Mouse (Mus musculus): Measurements from ENCODE around the gene Kcnh7. TPM values are rescaled to one million over a fixed set of nuclear protein-coding genes. Genes with fewer than 3 reads are reported as not detected.

Gene Kcnh7
- total RNA-seq, 1 experiment, result 0.04 TPM

DNA sequence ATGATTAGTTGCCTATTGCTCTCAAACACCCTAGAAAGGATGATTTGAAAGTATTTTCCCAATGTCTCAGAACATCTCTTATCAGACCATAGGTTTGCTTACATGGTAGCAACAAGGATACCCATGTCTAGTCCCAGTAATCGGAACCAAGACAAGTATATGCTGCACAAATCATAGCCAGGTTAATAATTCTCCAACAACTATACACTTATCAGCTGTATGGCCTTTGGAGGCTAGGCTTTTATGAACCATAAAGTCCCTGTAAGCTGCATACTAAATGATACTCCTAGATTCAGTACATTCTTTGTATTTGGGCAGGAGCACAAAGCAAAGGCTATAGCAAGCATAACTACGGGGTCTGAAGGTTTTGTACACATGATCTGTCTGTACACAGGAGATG lies 78.1 kb downstream of the Kcnh7 start:
- Histone ChIP-seq H3K27ac (ENCODE audit: insufficient read depth, low read depth, low read length, poor library complexity, severe bottlenecking) (no peak overlapping the region), H3K4me1 (ENCODE audit: control insufficient read depth in 2 of 2, insufficient read depth in 2 of 2, low read length in 2 of 2, poor library complexity in 1 of 2) (no peaks in the 10 kb centered on the region), H3K4me3 (ENCODE audit: insufficient read depth in 1 of 2, low read depth in 1 of 2, low read length in 2 of 2, poor library complexity in 1 of 2, severe bottlenecking in 1 of 2) (no peak overlapping the region), H3K9me3 (ENCODE audit: control insufficient read depth, insufficient read depth, low read depth, low read length) (no peaks in the 10 kb centered on the region), H3K9ac (ENCODE audit: insufficient read depth, low read depth, low read length, poor library complexity, severe bottlenecking) (no peak overlapping the region), H3K36me3 (ENCODE audit: control insufficient read depth, insufficient read depth, low read length, poor library complexity, severe bottlenecking) (no peaks in the 10 kb centered on the region)
- TF ChIP-seq HCFC1 (IDR thresholded peaks at IDR 0.05; ENCODE audit: borderline replicate concordance, insufficient read depth, low read length), result no peak
- TF ChIP-seq MAFK (IDR thresholded peaks at IDR 0.05; ENCODE audit: insufficient read depth, low read depth, low read length), result no peak
- no peak for TF ChIP-seq ZNF384 (IDR thresholded peaks at IDR 0.05; ENCODE audit: low read depth, low read length)
- no peak for TF ChIP-seq ZC3H11A (IDR thresholded peaks at IDR 0.05; ENCODE audit: borderline replicate concordance, low read depth, low read length)
- no peak for TF ChIP-seq CHD2 (IDR thresholded peaks at IDR 0.05; ENCODE audit: low read depth, low read length)
- no peak for DNase-seq (ENCODE audit: low read depth, low spot score)
- in situ Hi-C loops (cut with MboI; ENCODE audit: low sequenced_read_pairs in 2 of 2, unreplicated experiment in 2 of 2), result no loop called here

DNA sequence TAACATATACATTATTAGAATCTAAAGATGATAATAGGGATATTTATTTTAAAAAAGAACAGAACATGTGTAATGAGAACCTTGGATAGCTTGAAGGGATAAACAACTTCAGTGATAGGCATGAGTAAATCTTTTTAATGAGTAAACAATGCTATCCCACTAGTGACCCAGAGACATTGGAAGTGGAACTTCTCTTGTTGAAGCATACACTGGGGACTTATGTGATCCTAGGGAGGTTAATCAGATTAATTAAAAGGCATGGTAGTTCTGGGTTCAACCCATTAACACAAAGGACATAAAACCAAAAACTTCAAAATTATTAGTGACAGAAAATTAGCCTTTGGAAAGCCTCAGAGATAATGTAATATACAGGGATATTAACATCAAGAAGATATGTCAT lies 84.4 kb downstream of the Kcnh7 start:
- H3K27ac ChIP-seq (ENCODE audit: insufficient read depth, low read depth, low read length, poor library complexity, severe bottlenecking), result no peak overlapping the region
- TF ChIP-seq HCFC1 (IDR thresholded peaks at IDR 0.05; ENCODE audit: borderline replicate concordance, insufficient read depth, low read length), result no peak
- no peak for TF ChIP-seq MAFK (IDR thresholded peaks at IDR 0.05; ENCODE audit: insufficient read depth, low read depth, low read length)
- TF ChIP-seq CHD2 (IDR thresholded peaks at IDR 0.05; ENCODE audit: low read depth, low read length), result no peak
- TF ChIP-seq ZNF384 (IDR thresholded peaks at IDR 0.05; ENCODE audit: low read depth, low read length), result no peak
- no peak overlapping the region for H3K9ac ChIP-seq (ENCODE audit: insufficient read depth, low read depth, low read length, poor library complexity, severe bottlenecking)
- no peak for DNase-seq (ENCODE audit: low read depth, low spot score)
- H3K4me1 ChIP-seq (ENCODE audit: control insufficient read depth in 2 of 2, insufficient read depth in 2 of 2, low read length in 2 of 2, poor library complexity in 1 of 2), result no peaks in the 10 kb centered on the region
- H3K36me3 ChIP-seq (ENCODE audit: control insufficient read depth, insufficient read depth, low read length, poor library complexity, severe bottlenecking), result no peaks in the 10 kb centered on the region
- H3K9me3 ChIP-seq (ENCODE audit: control insufficient read depth, insufficient read depth, low read depth, low read length), result no peaks in the 10 kb centered on the region
- no peak overlapping the region for H3K4me3 ChIP-seq (ENCODE audit: insufficient read depth in 1 of 2, low read depth in 1 of 2, low read length in 2 of 2, poor library complexity in 1 of 2, severe bottlenecking in 1 of 2)
- in situ Hi-C loops (cut with MboI; ENCODE audit: low sequenced_read_pairs in 2 of 2, unreplicated experiment in 2 of 2), result no loop called here

DNA sequence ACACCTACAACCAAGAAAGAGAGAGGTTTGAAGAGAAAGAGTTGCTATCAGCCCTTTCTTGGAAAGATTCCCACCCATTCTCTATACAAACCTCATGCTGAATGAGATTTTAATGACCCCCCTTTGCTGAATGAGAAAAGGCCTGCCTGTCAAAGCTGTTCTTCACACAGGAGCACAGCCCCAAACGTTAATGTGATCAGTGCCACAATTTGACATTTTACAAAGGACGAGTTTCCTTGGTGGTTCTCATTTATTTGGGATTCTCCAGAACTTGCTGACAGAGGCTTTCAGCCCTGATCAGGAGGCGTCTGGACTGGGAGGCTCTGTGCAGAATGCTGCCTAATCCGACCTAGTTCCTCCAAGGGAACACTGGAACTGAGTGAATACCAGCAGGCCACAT lies 92.3 kb downstream of the Kcnh7 start:
- Histone ChIP-seq H3K4me1 (ENCODE audit: control insufficient read depth in 2 of 2, insufficient read depth in 2 of 2, low read length in 2 of 2, poor library complexity in 1 of 2) (no peaks in the 10 kb centered on the region), H3K36me3 (ENCODE audit: control insufficient read depth, insufficient read depth, low read length, poor library complexity, severe bottlenecking) (no peaks in the 10 kb centered on the region), H3K27ac (ENCODE audit: insufficient read depth, low read depth, low read length, poor library complexity, severe bottlenecking) (no peak overlapping the region), H3K9ac (ENCODE audit: insufficient read depth, low read depth, low read length, poor library complexity, severe bottlenecking) (no peak overlapping the region), H3K4me3 (ENCODE audit: insufficient read depth in 1 of 2, low read depth in 1 of 2, low read length in 2 of 2, poor library complexity in 1 of 2, severe bottlenecking in 1 of 2) (no peak overlapping the region), H3K9me3 (ENCODE audit: control insufficient read depth, insufficient read depth, low read depth, low read length) (no peaks in the 10 kb centered on the region)
- no peak for DNase-seq (ENCODE audit: low read depth, low spot score)
- in situ Hi-C loops (cut with MboI; ENCODE audit: low sequenced_read_pairs in 2 of 2, unreplicated experiment in 2 of 2), result no loop called here
- TF ChIP-seq ZC3H11A (IDR thresholded peaks at IDR 0.05; ENCODE audit: borderline replicate concordance, low read depth, low read length), result no peak
- no peak for TF ChIP-seq MAFK (IDR thresholded peaks at IDR 0.05; ENCODE audit: insufficient read depth, low read depth, low read length)
- TF ChIP-seq CHD2 (IDR thresholded peaks at IDR 0.05; ENCODE audit: low read depth, low read length), result no peak
- no peak for TF ChIP-seq HCFC1 (IDR thresholded peaks at IDR 0.05; ENCODE audit: borderline replicate concordance, insufficient read depth, low read length)
- no peak for TF ChIP-seq ZNF384 (IDR thresholded peaks at IDR 0.05; ENCODE audit: low read depth, low read length)

DNA sequence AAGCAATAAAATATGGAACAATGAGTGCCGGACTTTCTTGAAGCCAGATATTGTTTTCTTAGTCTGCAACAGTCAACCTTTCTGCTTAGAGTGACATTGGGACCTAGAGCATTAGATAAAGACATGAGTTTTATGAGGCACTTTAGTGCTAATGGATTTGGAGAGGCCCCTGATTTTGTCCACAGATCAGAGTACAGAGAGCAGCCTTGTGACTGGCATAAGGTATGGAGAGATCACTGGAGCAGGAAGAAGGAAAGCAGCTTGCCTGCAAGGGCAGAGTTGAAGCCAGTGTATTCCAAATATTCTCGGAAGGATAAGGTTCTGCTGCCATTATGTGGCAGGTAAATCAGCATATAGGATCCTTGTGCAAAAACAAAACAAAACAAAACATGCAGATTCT lies 93.6 kb downstream of the Kcnh7 start:
- in situ Hi-C loops (cut with MboI; ENCODE audit: low sequenced_read_pairs in 2 of 2, unreplicated experiment in 2 of 2), result no loop called here
- DNase-seq (ENCODE audit: low read depth, low spot score), result no peak
- TF ChIP-seq CHD2 (IDR thresholded peaks at IDR 0.05; ENCODE audit: low read depth, low read length) (no peak), HCFC1 (IDR thresholded peaks at IDR 0.05; ENCODE audit: borderline replicate concordance, insufficient read depth, low read length) (no peak), ZC3H11A (IDR thresholded peaks at IDR 0.05; ENCODE audit: borderline replicate concordance, low read depth, low read length) (no peak)
- no peak overlapping the region for H3K4me3 ChIP-seq (ENCODE audit: insufficient read depth in 1 of 2, low read depth in 1 of 2, low read length in 2 of 2, poor library complexity in 1 of 2, severe bottlenecking in 1 of 2)
- H3K36me3 ChIP-seq (ENCODE audit: control insufficient read depth, insufficient read depth, low read length, poor library complexity, severe bottlenecking), result no peaks in the 10 kb centered on the region
- no peaks in the 10 kb centered on the region for H3K9me3 ChIP-seq (ENCODE audit: control insufficient read depth, insufficient read depth, low read depth, low read length)
- no peak overlapping the region for H3K27ac ChIP-seq (ENCODE audit: insufficient read depth, low read depth, low read length, poor library complexity, severe bottlenecking)
- no peaks in the 10 kb centered on the region for H3K4me1 ChIP-seq (ENCODE audit: control insufficient read depth in 2 of 2, insufficient read depth in 2 of 2, low read length in 2 of 2, poor library complexity in 1 of 2)
- H3K9ac ChIP-seq (ENCODE audit: insufficient read depth, low read depth, low read length, poor library complexity, severe bottlenecking), result no peak overlapping the region

DNA sequence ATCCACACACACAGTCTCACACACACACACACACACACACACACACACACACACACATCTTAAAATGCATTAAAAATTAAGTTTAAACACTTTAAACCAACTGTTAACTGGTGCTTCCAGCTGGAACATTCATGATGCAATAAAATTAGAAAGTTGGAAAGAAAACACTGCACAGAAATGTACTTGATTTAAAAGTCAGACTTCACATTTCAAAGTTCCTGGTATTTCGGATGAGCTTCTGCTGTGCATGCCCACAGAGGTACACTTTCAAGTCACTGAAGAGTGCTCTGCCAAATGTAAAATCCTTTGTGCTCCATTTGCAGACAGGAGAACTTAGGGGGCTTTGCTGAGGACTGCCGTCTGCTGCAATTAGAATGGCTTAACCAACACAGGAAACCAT lies 125.7 kb downstream of the Kcnh7 start:
- no peak overlapping the region for H3K27ac ChIP-seq (ENCODE audit: insufficient read depth, low read depth, low read length, poor library complexity, severe bottlenecking)
- no peak overlapping the region for H3K4me3 ChIP-seq (ENCODE audit: insufficient read depth in 1 of 2, low read depth in 1 of 2, low read length in 2 of 2, poor library complexity in 1 of 2, severe bottlenecking in 1 of 2)
- TF ChIP-seq ZC3H11A (IDR thresholded peaks at IDR 0.05; ENCODE audit: borderline replicate concordance, low read depth, low read length) (no peak), MAFK (IDR thresholded peaks at IDR 0.05; ENCODE audit: insufficient read depth, low read depth, low read length) (no peak), ZNF384 (IDR thresholded peaks at IDR 0.05; ENCODE audit: low read depth, low read length) (no peak), CHD2 (IDR thresholded peaks at IDR 0.05; ENCODE audit: low read depth, low read length) (no peak), HCFC1 (IDR thresholded peaks at IDR 0.05; ENCODE audit: borderline replicate concordance, insufficient read depth, low read length) (no peak)
- no peaks in the 10 kb centered on the region for H3K4me1 ChIP-seq (ENCODE audit: control insufficient read depth in 2 of 2, insufficient read depth in 2 of 2, low read length in 2 of 2, poor library complexity in 1 of 2)
- in situ Hi-C loops (cut with MboI; ENCODE audit: low sequenced_read_pairs in 2 of 2, unreplicated experiment in 2 of 2), result no loop called here
- no peaks in the 10 kb centered on the region for H3K9me3 ChIP-seq (ENCODE audit: control insufficient read depth, insufficient read depth, low read depth, low read length)
- H3K9ac ChIP-seq (ENCODE audit: insufficient read depth, low read depth, low read length, poor library complexity, severe bottlenecking), result no peak overlapping the region
- no peaks in the 10 kb centered on the region for H3K36me3 ChIP-seq (ENCODE audit: control insufficient read depth, insufficient read depth, low read length, poor library complexity, severe bottlenecking)
- DNase-seq (ENCODE audit: low read depth, low spot score), result no peak

Measured in ES-E14 (cell line).